Mouse (Mus musculus) gastrocnemius, adult 2 months (tissue): ENCODE results near the gene Vwc2l. TPM values are rescaled to one million over a fixed set of nuclear protein-coding genes. Genes with fewer than 3 reads are reported as not detected.

Source experiments
- DNase-seq: peaks from one replicate; pipeline ENCODE4 v3.0.0; 2022
- H3K27ac ChIP-seq: fragments of 200-600 bp; 2 replicates; pipeline ENCODE4 v1.8.1; 2022; ENCODE audit warnings: mild to moderate bottlenecking
- H3K4me3 ChIP-seq: fragments of 200-600 bp; 2 replicates; pipeline ENCODE4 v1.8.1; 2022; ENCODE audit warnings: mild to moderate bottlenecking, moderate library complexity
- CTCF ChIP-seq: fragments of 200-600 bp; IDR thresholded peaks from 2 replicates; pipeline ENCODE4 v1.8.1; 2022; ENCODE audit warnings: antibody characterized with exemption, mild to moderate bottlenecking, moderate library complexity
- intact Hi-C: fragments of 180-260 bp; cut with DNase I; formaldehyde crosslinking; loops from one replicate; pipeline ENCODE4 v1.15.1; 2025
- long read RNA-seq, 2 experiments: library from polyadenylated mRNA; stranded (forward); transcript quantifications; one replicate each; pipeline ENCODE4 v2.0.0; 2021
- total RNA-seq, 2 experiments: library from RNA; stranded (reverse); gene quantifications; 2 replicates each; pipeline ENCODE4 v1.2.3; 2021

Vwc2l gene
- not detected for total RNA-seq
- long read RNA-seq, experiment 1: 0 reads
- long read RNA-seq, experiment 2: 0 reads

DNA sequence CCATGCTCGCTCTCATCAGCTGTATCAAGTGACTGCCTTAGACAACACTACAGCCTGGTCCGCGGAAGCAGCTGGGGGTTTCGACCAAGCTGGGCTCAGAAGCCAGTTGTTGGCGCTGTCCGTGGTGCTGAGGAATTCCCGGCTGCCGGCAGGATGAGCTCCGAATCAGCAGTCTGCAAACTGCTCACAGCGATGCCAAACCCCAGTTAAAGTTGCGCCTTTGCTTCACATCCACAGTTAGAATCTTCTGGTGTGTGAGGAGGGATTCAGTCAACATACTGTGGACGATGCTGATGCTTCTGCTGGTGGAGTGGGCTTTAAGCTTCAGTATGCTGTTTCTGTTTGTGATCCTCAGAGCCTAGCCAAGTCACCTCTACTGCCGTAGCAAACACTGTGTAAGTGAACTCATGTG lies at the start of gene Vwc2l:
TSS of gene Vwc2l (plus strand) at position 61 of the 412 bp plus-strand sequence.
- peak; percentile 34 for DNase-seq
- intact Hi-C loops: no loop called here
- Histone ChIP-seq H3K4me3 (no peak within 1 kb of the TSS), H3K27ac (no peak within 1 kb of the TSS)
- no peak for TF ChIP-seq CTCF

DNA sequence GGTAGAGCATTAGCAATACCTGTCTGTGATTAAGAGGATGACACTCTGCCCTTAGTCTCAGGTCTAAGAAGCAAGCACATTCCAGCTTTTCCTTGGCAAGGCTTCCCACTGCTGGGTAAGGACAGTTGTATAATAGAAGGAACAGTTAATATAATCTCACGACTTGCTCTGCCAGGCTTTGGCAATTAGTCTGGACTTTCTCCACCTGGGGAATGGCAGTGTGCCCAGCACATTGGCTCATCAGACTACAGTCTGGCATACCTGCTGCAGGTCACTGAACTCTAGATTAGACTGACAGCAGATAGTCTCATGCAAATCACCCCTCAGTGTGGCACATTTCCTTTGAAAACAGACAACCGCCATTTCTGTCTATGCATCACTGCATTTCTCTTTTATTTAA lies 33.0 kb upstream of the Vwc2l start:
- no peak for DNase-seq
- intact Hi-C loops: no loop called here
- TF ChIP-seq CTCF: no peak
- no peak overlapping the region for H3K27ac ChIP-seq
- H3K4me3 ChIP-seq: no peak overlapping the region

DNA sequence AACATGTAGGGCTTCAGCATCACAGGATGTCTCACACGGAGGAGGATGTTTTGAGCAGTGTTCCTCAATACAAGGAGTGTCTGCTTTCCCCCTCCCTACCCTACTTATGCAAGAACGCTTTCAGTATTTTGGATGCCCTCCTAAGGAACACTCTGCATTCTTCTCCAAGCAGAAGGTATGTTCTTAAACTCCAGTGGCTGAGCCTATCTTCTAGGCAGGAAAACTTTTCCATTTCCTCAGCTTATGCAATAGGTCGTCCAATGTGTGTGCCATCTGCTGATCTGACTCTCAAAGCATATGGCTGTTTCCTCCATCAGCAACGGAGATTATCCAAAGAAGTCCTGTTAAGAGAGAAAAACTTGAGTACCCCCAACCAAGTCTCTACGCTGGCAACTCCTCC lies 25.2 kb upstream of the Vwc2l start:
- Histone ChIP-seq H3K27ac (no peak overlapping the region), H3K4me3 (no peak overlapping the region)
- intact Hi-C loops: no loop called here
- no peak for DNase-seq
- no peak for TF ChIP-seq CTCF

DNA sequence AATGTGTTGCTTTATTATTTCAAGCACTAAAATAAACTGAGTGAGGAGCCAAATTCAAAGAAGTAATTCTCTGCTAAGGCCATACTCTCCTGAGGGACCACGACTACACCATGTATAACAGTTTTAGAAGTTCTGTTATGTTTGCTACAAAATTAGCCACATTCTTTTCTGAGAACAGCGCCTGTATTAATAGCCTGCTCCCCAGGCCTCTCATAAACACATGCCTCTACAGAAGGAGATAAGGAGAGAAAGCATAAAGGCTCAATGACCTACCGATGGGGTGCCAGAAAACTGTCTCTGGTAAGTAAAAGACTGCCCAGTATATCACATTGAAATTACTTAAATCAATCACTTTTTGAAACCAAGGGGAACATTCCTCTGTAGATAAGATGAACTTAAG lies 21.6 kb upstream of the Vwc2l start:
- intact Hi-C loops: no loop called here
- Histone ChIP-seq H3K27ac (no peak overlapping the region), H3K4me3 (no peak overlapping the region)
- no peak for TF ChIP-seq CTCF
- no peak for DNase-seq

DNA sequence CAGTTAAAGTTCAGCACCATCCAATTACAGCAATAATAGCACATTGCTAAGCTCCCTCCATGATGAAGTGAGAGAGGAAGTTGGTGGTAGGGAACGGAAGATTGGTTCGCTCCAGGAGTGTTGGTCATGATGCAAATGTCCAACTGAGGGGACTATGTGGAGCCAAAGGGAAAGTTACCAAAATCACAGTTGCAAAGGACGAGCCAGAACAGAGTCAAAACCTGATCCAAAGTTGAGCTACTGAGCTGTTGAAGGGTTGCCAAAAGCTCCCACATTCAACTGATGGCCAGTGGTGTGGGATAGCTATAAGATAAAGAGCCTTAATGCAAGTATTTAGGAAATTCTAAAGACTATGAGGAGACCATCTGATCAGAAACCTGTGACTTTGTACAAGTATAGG lies 19.7 kb upstream of the Vwc2l start:
- Histone ChIP-seq H3K27ac (no peak overlapping the region), H3K4me3 (no peak overlapping the region)
- intact Hi-C loops: no loop called here
- no peak for DNase-seq
- TF ChIP-seq CTCF: no peak

DNA sequence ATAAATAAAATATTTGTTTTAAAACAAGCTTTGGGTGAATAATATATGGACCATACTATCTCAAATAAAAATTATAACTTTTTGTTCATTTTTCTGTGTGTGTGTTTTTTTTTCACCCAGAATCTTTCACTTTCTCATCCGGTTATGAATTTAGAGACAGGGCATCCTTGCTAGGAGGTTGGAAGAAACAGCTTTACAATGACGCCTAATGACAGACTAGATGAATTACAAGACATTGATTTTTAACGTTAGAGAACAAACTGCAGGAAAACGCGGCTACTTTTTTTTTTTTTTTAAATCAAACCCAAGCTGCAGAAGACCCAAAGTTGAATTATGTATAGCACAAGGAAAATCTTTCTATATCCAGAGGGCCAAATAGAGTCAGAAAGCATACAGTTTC lies 470 bp upstream of the Vwc2l start:
- TF ChIP-seq CTCF: no peak
- no peak overlapping the region for H3K4me3 ChIP-seq
- H3K27ac ChIP-seq: no peak overlapping the region
- intact Hi-C loops: no loop called here
- no peak for DNase-seq

DNA sequence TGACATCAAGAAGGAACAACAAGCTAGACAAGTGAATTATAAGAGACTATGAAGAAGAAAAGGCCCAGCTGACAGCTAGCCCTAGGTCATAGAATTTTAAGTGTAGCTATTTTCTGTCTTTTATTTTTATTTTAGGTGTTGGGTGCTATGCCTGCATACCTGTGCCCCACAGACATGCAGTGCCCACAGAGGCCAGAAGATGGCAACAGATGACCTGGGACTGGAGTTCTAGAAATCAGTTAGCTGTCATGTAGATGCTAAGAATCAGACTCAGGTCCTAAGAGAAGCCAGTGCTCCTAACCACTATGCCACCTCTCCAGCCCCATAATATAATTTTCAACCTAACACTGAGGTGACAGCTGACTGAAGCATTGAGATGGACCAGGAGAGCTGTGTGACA lies 61.6 kb downstream of the Vwc2l start:
- DNase-seq: no peak
- TF ChIP-seq CTCF: no peak; the same call in 1 of the 2 replicates
- Histone ChIP-seq H3K27ac (no peak overlapping the region), H3K4me3 (no peak overlapping the region)
- intact Hi-C loops: no loop called here

DNA sequence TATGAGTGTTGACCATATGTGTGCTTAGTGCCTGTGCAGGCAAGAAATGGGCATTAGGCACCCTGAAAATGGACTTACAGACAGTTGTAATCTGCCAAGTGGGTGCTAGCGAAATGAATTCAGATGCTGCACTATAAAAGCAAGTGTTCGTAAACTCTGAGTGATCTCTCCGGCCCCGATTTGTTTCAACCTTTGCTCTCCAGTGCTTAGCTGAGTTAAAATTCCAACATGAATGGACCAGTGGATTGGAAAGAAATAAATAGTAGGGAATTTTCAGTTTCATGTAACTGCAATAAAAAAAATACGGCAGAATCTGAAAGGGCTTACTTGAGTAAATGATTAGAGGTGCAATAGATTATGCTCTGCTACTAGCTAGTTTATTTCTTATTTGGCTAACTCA lies 66.1 kb downstream of the Vwc2l start:
- intact Hi-C loops: no loop called here
- no peak for TF ChIP-seq CTCF
- Histone ChIP-seq H3K4me3 (no peak overlapping the region), H3K27ac (no peak overlapping the region)
- no peak for DNase-seq

DNA sequence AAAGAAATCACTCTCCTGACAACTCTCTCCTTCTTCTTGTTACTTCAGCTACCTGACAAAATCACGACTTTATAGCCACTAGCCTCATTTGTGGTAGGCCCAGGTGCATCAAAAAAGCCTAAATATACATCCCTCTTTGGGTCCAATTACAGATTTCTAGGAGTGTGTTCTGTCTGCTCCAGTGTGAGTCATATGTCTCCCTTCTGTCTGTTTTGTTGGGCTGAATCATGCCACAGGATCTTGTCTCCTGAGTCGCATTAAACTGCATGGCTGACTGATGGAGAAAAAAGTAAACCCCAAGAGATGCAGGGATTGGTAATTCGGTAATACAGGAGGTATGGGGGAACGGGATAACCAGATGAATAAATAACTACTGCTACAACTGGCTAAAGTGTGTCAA lies 69.6 kb downstream of the Vwc2l start:
- TF ChIP-seq CTCF: no peak
- Histone ChIP-seq H3K4me3 (no peak overlapping the region), H3K27ac (no peak overlapping the region)
- intact Hi-C loops: no loop called here
- no peak for DNase-seq

DNA sequence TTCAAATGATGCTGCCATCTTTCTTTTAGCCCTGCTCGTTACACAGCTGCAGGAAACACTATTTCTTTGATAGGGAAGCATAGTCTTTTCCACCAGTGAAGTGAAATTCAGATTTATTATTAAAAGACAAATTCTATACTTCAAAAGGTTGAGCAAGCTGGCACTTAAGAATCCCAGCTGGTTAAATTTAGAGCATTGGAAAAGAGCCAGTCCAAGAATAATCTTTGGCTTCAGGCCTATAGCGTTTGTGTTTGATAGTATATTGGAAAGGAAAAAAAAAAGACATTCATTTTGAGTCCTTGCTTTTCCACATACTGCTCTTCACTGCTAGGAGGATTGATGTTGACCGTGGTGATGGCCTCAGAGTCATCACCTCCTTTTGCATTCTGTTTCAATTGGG lies 77.9 kb downstream of the Vwc2l start:
- H3K27ac ChIP-seq: no peak overlapping the region
- DNase-seq: no peak
- H3K4me3 ChIP-seq: no peak overlapping the region
- TF ChIP-seq CTCF: no peak
- intact Hi-C loops: no loop called here

DNA sequence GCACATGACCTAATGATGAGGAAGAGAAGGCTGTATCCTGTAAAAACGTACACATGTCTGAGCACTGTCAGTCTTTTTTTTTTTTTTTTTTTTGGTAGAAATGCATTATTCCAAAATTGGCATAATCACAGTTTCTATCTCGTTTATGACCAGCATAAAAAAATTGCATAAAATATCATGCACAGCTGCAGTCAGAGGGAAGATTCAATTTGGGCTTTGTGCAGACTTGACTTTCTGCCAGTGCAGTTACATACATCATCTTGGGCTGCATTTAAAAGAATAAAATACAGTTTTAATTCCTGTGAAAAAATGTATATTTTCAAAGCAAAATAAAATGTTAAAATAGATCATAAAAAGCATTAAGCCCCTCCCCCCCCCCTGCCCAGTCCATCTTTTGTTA lies 97.6 kb downstream of the Vwc2l start:
- intact Hi-C loops: no loop called here
- Histone ChIP-seq H3K27ac (no peak overlapping the region), H3K4me3 (no peak overlapping the region)
- TF ChIP-seq CTCF: no peak
- DNase-seq: no peak

DNA sequence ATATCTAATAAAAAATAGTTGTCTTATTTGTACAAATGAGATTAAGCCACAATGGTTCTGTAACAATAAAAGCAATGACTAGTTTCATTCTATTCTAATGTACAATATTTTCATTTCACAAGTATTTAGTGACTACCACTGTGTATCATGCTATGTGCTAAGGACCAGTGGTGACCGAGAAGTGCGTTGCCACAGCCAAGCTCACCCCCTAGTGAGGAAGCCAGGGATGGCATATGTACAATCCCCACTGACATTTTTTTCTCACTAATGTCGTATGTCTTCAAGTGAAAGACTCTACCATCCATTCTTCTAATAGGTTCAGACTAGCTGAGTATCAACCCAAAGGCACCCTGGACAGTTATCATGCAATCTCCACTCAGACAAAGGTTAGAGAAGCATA lies 107.7 kb downstream of the Vwc2l start:
- DNase-seq: no peak
- no peak for TF ChIP-seq CTCF
- no peak overlapping the region for H3K27ac ChIP-seq
- intact Hi-C loops: no loop called here
- no peak overlapping the region for H3K4me3 ChIP-seq

DNA sequence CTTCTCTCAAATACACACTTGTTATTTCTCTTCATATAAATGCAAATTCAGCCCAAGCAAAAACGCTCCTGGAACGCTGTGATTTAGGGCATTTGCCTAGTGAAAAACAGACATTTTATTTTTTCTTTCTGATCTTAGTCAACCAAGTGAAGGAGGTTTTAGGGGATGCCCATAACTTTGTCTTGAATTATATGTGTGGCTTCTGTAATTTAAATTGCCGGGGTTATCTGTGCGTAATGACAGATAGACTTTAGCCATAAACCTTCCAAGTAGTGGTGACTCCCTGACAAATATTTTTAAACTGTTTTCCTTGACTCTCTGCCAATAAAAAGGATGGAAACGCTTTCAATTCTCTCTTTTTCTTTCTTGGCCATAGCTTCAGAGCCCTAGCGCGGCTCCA lies 116.7 kb downstream of the Vwc2l start:
- Histone ChIP-seq H3K4me3 (no peak overlapping the region), H3K27ac (no peak overlapping the region)
- DNase-seq: no peak
- no peak for TF ChIP-seq CTCF
- intact Hi-C loops: no loop called here

DNA sequence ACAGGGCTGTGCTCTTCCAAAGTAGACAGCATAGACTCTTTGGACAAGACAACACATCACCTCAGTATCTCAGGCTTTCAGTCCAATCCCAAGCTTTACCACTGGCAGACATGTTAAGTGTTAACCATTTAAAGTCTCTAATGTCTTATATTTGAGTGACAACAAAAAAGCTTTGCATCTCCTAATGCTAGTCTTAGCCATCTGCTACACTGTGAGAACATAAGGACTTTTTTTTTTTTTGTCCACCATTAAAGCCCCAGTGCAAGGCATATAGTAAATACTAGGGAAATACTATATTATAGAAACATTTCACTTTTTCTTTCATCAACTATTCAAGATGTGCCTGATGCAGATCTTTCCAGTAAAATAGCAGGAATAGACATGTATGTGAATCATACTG lies 119.8 kb downstream of the Vwc2l start:
- no peak for TF ChIP-seq CTCF
- DNase-seq: no peak
- intact Hi-C loops: no loop called here
- no peak overlapping the region for H3K4me3 ChIP-seq
- no peak overlapping the region for H3K27ac ChIP-seq

DNA sequence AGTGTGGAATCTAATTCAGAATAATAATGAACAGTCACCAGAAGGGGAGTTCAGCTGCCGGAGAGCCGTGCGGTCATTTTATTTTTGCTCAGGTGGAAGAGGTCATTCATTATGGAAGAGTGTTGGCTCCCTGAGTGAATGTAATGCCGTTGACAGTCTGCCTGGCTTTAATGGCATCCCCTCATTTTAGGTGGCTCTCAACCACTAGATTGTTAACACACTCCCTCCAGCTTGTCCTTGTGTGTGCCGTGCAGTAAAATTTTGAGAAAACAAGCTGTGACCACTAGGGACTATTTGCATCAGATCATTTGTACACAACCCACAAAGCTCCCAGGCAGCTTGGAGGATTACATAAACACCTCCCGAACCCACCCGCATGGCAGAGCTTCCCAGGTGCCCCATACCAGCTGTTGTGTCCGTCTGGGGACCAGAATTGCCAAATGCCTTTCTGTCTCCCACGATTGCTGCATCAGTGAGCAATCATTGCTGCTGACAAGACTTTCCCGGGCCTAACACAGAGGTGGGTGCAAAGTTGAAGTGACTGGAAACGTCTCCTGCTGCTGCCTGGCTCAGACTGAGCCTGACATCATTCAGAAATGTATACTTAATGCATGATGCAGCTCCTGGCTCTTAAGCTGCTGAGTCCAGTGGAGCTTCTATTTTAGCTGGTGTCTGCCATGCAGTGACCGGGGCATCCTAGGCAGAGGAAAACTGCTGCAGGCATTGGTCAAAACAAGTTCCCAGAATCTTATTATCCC lies 126.3 kb downstream of the Vwc2l start:
- H3K27ac ChIP-seq: no peak overlapping the region
- no peak for TF ChIP-seq CTCF
- intact Hi-C loops: no loop called here
- DNase-seq: no peak
- no peak overlapping the region for H3K4me3 ChIP-seq
